Mouse (Mus musculus): ENCODE measurements around the gene Slc25a36.

DNA sequence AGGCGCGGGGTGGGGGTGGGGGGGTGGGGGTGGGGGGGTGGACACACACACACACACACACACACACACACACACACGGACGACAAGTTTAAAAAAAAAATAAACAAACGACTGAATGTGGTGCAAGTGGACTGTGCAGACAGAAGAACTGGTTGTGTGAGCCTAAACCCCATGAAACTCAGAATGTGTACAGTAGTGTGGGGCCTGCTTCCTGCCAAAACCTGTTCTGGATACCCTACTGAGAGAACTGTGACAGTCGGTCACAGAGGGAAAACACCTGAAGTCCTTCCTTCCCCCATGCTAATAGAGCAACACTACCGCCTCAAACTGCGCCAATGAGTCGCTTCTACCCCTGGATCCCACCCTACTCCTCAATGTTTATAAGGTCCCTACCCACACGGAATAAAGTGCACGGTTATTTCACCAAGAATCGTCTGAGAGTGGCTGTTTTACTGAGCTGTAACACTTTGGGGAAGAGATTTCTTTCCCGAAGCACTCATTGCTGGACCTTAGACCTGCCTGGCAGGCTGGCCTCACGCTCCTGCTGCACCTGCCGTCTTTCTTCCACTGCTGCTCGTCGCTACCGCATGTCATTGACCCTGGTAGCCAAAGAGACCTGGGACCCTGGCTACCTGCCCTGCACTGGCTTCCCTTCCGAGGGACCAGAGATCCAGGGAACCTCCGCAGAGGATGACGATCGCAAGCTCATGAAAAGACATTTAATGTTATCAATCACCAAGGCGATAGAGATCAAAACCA is 13.2 kb upstream of the Slc25a36 start:
- TF ChIP-seq CTCF (IDR thresholded peaks at IDR 0.05; ENCODE audit: low read depth, low read length) (no peak), TAL1 (conservative IDR thresholded peaks at IDR 0.05; ENCODE audit: low read depth, low read length) (no peak), POLR2AphosphoS5 (IDR thresholded peaks at IDR 0.05; ENCODE audit: insufficient replicate concordance, low read depth, low read length) (no peak)
